Mouse (Mus musculus): ENCODE measurements at regions not wholly inside any gene's neighbourhood (a gene's known extent, or its start where the extent isn't known, plus 50 kb on each side); places are given as distances from the start of the nearest gene placed in this dataset.

DNA sequence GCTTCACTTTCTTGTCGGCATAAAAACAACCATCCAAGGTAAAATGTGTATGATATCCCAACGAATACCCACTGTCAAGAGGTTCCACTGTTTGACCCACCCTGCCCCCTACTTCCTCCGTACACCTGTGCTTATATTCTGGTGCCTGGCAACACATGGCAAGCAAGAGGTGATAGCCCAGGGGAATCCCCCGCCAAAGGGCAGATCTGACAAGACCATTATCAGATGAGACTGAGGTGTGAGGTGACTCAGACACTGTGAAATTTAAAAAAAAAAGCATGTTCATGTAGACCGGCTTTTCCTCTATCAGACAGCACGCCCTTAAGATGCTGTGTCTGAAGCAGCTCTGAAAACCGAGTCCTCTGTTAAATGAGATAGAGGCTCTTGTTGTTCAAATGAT is 89.4 kb upstream of the Bach2 start:
- peak; percentile 65 to 70 for DNase-seq (ENCODE audit: low spot score in 2 of 2)

DNA sequence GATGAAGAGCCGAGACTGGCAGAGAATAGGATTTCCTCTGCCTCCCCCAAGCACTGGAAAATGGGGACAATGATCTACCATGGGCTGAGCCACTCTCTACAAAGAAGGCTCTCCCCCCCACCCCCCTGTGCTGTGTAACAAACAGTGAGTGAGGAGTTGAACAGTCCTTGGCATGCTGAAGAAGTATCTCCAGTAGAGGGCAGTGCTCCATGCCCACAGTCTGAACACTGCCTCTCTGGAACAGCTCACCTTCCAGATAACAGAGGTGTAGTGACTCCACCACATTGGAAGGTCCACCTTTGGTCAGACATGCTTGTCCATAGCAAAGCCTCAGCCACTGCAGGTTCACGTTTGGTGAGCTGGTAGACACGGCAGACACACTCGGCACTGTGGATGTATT is 85.2 kb upstream of the Bach2 start:
- peak; percentile 61 to 63 for DNase-seq (ENCODE audit: low spot score in 2 of 2)

DNA sequence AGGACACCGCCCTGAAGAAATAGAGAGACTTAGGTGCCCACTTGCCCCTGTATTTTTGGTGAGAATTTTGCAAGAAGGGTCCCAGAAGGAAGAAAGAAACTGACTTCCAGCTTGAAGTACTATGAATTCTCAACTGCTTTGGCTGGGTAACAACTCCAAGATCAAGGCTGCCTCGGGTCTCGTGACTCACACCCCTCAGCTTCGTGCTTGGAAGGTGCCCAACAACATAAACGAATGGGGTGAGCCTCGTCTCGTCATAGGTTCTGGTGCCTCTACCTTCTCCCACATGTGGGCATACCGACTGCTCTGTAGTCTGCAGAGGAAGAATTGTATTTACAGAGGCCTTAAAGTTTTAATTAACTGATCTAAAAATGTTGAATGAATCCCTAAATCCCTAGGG is 81.6 kb upstream of the Bach2 start:
- DNase-seq (ENCODE audit: low spot score in 2 of 2): no peak

DNA sequence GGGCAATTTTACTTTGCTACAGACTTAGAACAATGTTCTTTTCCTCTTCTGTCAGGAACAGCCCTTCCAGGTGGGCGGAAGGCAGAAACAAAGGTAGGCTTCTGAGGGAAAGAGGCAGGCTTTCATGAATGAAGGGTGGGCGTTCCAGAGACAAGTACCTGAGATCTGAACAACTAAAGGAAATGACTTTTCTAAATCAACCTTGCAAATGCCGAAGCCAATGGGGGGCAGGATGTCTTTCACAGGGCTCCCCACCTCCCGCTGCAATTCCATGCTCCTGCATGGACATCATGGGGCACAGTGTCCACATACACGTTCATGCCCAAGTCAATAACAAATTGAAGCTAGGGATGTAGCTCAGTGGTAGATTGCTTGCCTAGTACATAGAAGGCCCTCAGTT is 80.2 kb upstream of the Bach2 start:
- DNase-seq (ENCODE audit: low spot score in 2 of 2): no peak

DNA sequence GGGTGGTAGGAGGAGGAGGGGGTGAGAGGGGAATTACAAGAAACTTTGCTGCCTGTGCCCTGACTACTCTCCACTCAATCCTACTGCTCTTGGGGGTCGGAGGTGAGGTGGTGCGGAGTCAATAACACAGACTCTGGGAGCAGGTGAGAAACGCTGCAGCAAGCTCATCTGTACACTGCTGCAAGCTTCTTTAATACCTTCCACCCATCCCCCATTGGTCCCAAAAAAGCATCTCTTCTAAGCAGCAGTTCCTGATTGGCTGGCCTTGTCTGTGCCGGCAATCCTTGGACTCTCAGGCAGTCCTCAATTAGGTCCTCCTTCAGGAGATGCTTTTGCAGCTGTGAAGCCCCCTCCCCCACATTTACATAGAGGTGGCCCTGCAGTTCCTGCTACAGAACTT is 79.7 kb upstream of the Bach2 start:
- DNase-seq (ENCODE audit: low spot score in 2 of 2): no peak

DNA sequence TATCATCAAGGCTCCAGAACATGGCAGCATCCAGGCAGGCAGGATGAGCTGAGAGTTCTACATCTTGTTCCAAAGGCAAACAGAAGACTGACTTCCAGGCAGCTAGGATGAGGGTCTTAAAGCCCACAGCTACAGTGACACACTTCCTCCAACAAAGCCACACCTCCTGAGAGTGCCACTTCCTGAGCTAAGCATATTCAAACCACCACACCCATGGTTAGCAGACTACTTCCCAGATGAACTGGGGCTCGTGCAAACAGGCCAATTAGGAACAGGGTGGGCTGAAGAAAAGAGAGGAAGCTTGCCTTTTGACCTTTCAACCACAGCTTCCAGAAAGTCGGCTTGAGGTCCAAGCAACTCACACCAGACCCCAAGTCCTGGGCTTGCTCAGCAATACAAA is 77.8 kb upstream of the Bach2 start:
- peak; percentile 68 to 77 for DNase-seq (ENCODE audit: low spot score in 2 of 2)

DNA sequence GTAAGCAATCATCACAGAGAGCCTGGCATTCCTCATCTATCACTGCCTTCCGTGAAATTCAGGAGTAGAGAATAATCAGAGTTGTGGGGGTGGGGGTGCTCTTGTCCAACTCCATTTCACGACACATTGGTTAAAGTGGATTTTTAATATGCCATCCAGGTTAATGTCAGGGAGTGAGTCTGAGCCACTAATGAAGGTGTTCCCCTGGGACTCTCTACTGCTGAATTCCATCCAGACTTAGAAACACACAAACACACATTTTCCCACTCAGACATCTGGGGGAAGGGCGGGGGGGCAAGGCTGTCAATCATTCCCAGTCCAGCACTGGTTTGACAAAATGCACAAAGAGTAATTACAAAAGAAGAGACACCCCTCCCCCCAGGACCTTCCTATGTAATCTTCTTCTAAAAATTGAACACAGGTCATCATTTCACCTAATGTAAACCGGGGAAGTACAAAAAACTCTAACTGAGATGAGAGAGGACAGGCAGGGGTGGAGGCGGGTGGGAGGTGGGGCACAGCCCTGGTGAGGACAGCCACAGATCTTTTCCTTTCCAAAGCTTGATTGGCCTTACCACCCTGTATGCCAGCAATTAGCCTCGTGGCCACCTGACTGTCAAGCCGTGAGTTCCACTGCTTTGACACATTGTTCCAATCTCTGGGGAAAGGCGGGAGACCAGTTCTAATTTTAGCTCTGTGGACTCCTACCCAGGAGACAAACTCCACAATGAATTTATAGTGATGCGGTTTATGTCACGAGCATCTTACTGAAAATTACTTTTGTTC is 76.5 kb upstream of the Bach2 start:
- no peak for DNase-seq (ENCODE audit: low spot score in 2 of 2)

DNA sequence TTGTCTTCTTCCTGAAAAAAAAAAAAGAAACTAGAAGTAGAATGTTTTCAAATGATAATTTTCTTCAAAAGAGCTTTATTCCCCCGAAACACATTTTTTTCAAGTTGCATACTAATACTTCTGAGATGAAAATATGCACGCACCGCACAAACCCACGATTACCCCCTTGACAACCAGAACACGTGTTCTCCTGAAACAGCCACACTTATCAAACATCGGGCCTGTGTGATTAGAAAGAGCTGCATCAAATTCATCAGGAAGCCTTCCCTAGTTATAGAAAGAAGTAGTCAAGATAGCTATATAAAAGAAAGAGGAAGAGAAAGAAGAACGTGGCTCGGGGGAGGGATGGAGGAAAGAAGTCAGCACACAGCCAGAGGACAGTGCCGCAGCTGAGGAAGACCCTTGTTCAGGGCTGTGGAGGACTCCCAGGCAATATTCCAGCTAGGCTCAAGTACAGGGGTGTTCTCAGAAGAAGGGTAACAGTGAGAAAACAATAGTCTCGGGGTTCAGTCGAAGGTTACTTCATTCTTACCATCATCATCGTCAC is 75.8 kb upstream of the Bach2 start:
- DNase-seq (ENCODE audit: low spot score in 2 of 2): no peak

DNA sequence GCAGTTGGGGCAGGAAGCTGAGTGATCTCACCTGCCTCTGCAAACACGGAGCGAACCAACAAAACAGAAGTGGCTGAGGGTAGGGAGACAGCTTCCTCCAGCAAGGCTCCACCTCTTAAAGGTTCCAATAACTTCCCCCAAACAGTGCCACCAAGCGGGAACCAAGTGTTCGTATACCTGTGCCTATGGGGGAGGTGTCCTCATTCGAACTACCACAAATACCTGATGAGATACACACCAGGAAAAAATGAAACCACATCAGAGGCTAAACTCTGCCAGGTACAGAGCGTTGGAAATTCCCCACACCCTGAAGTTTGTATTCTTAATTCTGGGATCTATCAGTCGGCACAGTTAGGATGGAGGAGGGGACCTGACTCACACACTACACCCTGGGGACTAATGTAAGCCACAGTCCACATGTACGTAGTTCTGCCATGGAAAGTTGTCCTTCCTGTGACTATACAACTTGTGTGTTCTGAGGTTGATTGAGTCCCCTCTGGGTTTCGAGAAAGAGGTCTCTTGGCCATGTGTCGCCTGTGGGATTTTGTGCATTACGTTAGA is 74.4 kb upstream of the Bach2 start:
- DNase-seq (ENCODE audit: low spot score in 2 of 2): peak; percentile 67 to 70

DNA sequence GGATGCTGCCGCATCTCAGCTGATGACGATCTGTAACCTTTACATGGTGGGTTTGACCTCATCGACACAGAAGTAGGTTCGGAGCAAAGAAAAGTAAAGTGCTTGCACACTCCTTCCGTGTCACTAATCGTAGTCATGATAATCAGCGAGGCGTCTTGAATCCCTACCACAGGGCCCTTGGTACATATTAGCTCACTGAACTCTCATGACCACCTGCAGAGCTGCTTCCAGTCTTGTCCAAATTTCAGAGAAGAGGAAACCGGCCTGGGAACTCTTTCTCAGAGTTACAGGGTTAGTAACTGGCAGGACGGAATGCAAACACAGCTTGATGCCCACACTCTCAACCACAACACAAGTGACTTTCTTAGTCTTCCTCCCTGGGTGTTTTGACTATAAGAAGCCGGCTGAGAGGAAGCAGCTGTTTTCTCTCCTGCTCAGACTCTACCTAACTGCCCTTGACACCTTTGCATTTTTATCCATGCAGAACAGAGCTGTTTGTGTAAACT is 73.8 kb upstream of the Bach2 start:
- DNase-seq (ENCODE audit: low spot score in 2 of 2): peak; percentile 70 to 76

DNA sequence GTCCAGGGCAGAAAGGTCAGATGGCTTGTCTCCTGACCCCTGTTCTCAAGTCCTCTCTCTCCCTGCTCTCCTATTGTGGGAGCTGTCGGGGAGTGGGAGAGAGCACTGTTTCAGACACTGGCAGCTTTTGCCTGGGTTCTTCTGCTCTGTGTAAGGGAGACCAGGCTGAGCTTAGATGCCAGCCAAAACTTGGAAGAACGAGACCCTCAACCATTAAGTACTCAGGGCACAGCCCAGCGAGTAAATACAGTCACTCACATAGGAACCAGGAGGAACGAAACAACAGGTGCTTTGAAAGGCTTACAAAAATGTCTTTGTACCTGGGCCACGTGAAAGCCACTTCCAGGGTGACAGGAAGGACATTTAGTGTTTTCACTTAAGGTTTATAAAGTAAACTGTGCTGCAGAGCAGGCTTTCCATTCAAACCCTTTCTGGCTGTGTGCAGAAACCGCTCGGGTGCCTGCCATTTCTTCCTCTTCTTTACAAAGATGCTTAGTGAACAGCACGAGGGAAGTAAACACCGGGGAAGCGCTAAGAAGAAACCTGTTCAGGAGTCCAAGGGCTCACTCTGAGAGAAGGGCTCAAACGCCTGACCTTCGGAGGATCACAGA is 72.6 kb upstream of the Bach2 start:
- DNase-seq (ENCODE audit: low spot score in 2 of 2): peak; percentile 55 to 60

DNA sequence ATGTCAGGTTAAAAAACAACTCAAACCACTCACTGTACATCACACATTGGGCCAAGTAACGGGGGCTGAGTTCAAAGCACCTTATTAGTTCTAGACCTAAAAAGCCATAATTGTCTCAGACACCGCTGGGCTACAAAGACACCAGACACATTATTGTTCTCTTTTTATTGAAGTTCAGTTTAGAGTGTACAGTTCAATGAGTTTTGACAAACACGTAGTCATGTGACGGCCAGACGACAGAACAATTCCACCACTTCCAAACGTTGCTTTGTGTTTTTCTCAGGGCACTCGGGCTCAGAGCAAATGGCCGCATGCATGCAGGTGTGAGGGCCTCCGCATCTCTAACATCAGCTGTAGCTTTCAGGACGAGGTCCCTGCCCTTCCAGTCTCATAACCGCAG is 71.5 kb upstream of the Bach2 start:
- peak in 1 of 2 experiments; percentile 38 for DNase-seq (ENCODE audit: low spot score in 2 of 2)

DNA sequence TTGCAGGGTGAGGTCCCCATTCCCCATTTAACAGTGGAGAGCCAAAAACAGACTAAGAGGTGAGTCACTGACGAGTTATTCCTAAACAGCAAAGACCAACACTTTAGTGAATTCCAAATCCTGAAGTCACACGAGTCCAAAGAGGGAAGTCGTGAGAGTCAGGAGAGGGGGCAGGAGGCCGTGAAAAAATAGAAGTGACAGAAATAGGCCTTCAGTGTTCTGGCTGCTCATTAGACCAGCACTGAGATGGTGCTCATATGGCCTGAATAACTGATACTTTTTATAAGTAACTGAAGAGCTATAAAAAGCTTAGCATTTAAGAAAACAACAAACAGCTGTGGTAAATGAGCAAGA is 68.5 kb upstream of the Bach2 start:
- DNase-seq (ENCODE audit: low spot score in 2 of 2): peak in 1 of 2 experiments; percentile 36

DNA sequence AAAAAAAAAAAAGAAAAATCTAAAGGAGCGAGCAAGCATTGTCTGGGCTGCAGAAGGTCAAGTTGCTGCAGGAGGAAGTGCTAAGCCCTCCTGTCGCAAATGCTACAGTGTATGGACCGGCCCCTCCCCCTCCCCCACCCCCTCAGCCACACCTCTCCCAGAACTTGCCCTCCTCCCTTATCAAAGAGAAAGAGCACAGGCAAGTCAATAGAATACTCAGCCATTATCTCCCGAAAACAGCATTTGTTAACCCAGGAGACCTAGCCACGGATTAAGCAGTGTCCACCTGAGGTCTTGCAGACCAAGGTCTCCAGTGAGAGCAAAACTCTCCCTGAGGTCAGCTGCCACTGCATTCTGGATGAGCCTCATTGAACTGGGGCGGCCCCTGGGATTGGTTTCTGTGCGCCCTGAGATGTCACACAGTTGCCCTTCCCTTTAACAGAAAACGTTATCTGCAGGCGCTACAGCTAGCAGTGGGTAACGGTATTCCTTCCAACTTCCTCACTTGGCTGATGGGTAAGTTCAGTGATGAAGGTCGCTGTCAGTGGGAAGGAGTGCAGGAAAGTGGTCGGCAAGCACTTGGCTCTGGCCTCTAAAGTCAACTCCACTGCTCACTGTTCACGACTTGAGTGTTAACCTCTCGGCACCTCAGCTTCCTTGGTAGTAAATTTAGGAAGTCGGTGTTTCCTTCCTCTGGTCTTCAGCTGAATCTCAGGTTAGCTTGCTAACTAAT is 68.0 kb upstream of the Bach2 start:
- peak; percentile 57 to 58 for DNase-seq (ENCODE audit: low spot score in 2 of 2)

DNA sequence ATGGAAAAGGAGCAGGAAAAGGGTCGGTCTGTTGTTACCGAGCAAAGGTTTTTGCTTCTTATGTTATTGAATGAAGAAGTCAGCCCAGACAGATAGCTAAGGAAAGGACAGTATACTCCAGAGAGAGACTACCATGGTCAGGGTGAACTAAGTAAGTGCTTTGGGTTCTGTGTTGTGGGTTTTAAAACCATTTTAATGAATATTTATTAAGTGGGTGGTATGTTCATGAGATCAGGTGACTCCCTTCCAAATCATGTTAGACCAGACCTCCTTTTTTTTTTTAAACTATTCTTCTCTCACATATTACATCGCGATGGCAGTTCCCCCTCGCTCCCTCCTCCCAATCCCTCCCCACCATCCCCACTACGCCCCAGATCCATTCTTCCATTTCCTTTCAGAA is 67.3 kb upstream of the Bach2 start:
- DNase-seq (ENCODE audit: low spot score in 2 of 2): no peak

DNA sequence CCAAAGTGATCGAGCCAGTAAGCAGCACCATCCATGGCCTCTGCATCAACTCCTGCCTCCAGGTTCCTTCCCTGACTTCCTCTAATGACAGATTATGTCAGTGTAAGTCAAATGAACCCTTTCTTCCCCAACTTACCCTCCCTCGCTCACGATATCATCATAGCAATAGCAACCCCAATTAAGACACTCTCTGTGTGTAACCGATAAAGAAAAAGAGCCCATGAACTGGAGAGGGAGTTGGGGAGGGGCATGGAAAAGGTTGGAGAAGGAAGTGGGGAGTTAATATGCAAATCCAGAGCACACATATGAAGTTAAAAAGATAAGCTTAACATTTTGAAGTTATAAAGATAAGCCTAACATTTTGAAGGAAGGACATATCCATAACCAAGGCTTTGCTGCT is 65.6 kb upstream of the Bach2 start:
- no peak for DNase-seq (ENCODE audit: low spot score in 2 of 2)

DNA sequence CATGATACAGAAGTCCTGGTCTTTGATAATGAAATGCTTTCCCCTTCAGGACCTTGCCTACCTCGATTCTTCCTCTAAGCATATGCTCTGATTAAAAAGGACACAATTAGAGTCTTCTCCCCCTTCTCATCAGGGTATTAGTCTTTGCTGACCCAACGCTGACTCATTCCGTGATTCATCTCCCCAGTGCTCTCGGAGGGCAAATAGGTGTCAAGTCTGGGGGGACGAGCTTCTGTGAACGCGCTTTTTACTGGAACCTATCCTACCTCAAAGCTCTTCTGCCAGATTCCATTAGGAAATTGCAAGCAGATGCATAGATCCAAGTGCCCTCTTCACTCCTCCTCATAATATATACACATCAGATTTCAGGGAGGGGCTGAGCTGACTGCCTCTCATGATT is 63.8 kb upstream of the Bach2 start:
- no peak for DNase-seq (ENCODE audit: low spot score in 2 of 2)

DNA sequence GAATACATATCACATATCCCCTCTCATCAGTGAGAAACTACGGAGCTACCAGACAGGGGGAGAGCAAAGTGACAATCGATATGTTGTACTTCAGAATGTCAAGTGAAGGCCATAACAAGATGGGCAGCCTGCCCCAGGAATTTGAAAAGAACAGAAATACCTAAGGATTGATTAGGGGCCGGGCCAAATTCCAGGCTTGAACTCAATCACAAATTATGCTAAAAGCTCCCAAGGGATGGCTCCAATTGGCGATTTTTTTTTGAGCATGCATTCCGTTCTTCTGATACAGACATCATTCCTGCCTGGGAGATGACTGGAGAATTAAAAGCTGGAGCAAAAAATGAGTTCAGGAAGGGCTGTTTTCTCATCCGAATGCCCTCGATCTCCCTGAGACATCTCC is 63.4 kb upstream of the Bach2 start:
- no peak for DNase-seq (ENCODE audit: low spot score in 2 of 2)

DNA sequence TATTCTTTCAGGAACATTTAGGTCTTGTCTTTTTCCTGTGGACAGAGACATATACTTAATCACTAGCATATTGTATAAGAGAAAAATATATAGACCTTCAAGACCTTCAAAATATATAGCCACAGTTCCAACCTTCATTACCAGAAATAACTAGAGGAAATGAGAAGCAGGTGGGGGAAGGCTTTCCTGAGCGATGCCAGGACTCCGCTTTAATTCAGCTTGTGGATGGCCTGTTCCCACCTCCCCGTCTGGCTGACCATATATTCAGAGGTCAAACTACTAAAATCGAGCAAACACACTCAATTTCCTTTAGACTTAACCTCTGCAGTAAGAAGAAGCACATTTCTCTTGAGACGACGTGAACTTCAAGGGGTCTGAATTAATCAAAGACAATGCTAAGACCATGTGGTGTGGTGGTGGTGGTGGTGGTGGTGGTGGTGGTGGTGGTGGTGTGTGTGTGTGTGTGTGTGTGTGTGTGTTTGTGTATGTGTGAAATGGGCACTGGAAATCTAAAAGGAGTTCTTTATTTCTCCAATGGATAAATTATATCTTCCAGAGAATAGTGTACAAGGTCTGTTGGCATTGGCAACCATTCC is 62.7 kb upstream of the Bach2 start:
- no peak for DNase-seq (ENCODE audit: low spot score in 2 of 2)

DNA sequence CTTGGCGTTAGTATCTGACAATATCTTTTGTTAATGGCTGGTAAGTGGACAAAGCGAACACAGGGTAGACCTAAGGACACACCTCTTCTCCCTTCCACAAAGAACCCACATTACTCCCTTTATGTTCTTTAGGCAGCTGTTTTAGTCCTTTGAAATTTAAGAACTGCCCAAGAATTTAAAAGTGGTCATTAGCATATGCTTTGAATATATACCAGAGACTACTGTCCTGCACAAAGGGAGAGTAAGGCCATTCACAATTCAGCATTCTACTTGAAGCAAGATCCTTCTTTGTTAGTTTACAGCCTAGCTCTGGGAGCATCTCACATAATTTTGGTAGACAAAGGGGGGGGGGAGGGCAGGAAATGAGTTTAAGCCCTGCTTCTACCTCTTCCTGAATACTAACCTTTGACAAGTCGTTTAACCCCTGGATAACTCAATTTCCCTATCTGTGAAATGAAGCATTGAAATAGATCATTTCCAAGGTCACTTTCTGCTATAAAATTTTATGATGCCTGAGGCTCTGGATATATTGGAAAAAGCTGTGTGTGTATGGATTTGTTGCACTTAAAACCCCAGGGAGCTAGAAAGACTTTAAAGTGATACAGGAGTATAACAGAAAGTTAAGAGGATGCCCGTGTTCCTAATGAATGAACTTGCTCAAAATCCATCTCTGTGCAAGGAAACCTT is 62.0 kb upstream of the Bach2 start:
- DNase-seq (ENCODE audit: low spot score in 2 of 2): no peak

DNA sequence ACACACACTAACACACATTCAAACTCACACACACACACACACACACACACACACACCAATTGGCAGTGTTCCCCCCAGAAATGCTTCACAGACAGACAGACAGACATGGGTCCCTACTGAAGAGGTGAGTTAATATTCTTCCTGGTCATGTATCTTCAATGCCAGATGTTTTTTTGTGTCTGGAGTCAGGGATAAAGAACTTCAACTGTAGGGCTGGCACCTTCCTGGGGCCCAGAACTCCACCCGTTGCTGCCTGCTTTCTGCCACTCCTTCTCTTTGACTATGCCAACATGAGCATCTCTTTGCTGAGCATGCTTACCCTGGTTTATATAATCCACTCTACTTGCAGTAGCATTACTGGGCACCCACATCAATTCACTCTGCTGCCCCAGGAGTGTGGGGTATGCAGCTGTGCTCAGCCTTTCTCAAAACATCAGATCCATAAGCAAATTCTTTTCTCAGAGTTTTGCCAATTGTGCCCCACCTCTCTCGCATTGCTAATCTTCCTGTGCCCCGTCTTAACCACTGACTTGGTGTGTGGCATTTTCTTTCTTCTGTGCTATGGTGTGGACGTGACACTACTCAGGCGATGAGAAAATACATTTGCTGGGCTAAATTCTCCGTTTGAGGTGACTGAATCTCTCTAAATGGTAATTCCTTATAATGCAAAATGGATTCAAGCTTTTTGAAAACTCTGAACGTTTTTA is 60.5 kb upstream of the Bach2 start:
- no peak for DNase-seq (ENCODE audit: low spot score in 2 of 2)

Data from spleen, postnatal 36 days (tissue).